Mouse (Mus musculus) heart, adult 2 months (tissue): ENCODE measurements around the gene Egr4. TPM values are rescaled to one million over a fixed set of nuclear protein-coding genes. Genes with fewer than 3 reads are reported as not detected.
A peak's percentile ranks its signal among the peaks of the same experiment; 100 is the strongest.

Experiments used
- DNase-seq, 2 experiments: peaks; one replicate each; pipeline ENCODE4 v3.0.0; 2021
- H3K27ac ChIP-seq: fragments of 200-600 bp; 2 replicates; pipeline ENCODE4 v1.8.1; 2022
- H3K27me3 ChIP-seq: fragments of 200-500 bp; 2 replicates; pipeline ENCODE4 v1.6.1; 2012; ENCODE audit warnings: mild to moderate bottlenecking, low read length, inconsistent platforms, mixed read lengths; ENCODE audit not compliant: control insufficient read depth, insufficient read depth
- H3K36me3 ChIP-seq: fragments of 200-500 bp; 2 replicates; pipeline ENCODE4 v1.6.1; 2012; ENCODE audit warnings: low read length, inconsistent platforms; ENCODE audit not compliant: control insufficient read depth, insufficient read depth
- H3K4me1 ChIP-seq: fragments of 200-500 bp; 2 replicates; pipeline ENCODE4 v1.6.1; 2011; ENCODE audit warnings: low read length; ENCODE audit not compliant: control insufficient read depth, insufficient read depth
- H3K4me3 ChIP-seq: fragments of 200-600 bp; 2 replicates; pipeline ENCODE4 v1.8.1; 2022
- H3K79me2 ChIP-seq: fragments of 200-500 bp; replicated peaks from 2 replicates; pipeline ENCODE4 v1.6.1; 2012; ENCODE audit warnings: mild to moderate bottlenecking, inconsistent platforms, low read length, moderate library complexity, mixed read lengths; ENCODE audit not compliant: control insufficient read depth, insufficient read depth
- H3K9ac ChIP-seq: fragments of 200-500 bp; 2 replicates; pipeline ENCODE4 v1.6.1; 2012; ENCODE audit warnings: low read depth, mild to moderate bottlenecking, control low read depth, inconsistent platforms, low read length, mixed read lengths
- CTCF ChIP-seq: fragments of 200-600 bp; IDR thresholded peaks from 2 replicates; pipeline ENCODE4 v1.8.1; 2022; ENCODE audit warnings: antibody characterized with exemption, mild to moderate bottlenecking, moderate library complexity
- EP300 ChIP-seq: fragments of 200-500 bp; IDR thresholded peaks from 2 replicates; pipeline ENCODE4 v1.6.1; 2011; ENCODE audit warnings: low read depth, low read length, control low read depth; ENCODE audit not compliant: insufficient read depth
- POLR2A ChIP-seq: fragments of 200-500 bp; IDR thresholded peaks from 2 replicates; pipeline ENCODE4 v1.6.1; 2011; ENCODE audit warnings: mild to moderate bottlenecking, low read depth, low read length, control low read depth; ENCODE audit not compliant: insufficient read depth
- WGBS: fragments of 180-500 bp; shearing (Covaris S2); methylation state at CpG from one replicate; pipeline ENCODE4 v1.1.7; 2018; 5-methylcytosine and 5-hydroxymethylcytosine counted together
- intact Hi-C: fragments of 180-260 bp; cut with DNase I; formaldehyde crosslinking; loops from one replicate; pipeline ENCODE4 v1.15.1; 2025
- long read RNA-seq: library from polyadenylated mRNA; stranded (forward); transcript quantifications from one replicate; pipeline ENCODE4 v2.0.0, GENCODE M21; 2021
- polyA plus RNA-seq: library from polyadenylated mRNA; depleted of rRNA; stranded (reverse); fragments of >200 nt; gene quantifications from 2 replicates; pipeline ENCODE4 v1.2.3, GENCODE M21; 2012; rRNA removed
- total RNA-seq, 2 experiments: library from RNA; stranded (reverse); gene quantifications; 2 replicates each; pipeline ENCODE4 v1.2.3; 2021

Gene Egr4
- total RNA-seq: not detected
- not detected in 2 replicates for polyA plus RNA-seq
- long read RNA-seq: 0 reads

DNA sequence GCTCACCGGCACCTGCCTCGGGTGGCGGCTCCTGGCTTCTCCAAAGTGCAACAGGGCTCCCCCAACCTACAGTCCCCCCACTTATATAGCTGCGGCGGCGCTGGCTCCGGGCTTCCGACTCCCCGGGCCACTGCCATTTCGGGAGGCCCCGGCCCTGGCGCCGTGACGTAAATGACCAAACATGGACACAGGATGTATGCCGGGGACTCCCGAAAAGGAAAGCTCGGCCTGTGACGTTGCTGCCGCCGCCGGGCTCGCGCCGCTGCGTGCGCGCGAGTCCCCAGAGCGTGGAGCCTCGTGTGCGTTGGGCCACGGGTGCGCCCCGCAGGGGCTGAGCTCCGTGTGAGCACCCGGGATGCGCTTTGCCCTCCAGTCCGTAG lies at the start of gene Egr4:
Gene Egr4 (minus strand): TSS at position 59 of the 380 bp plus-strand sequence.
- peak in 1 of 2 experiments; percentile 20 for DNase-seq
- peaks cover 25% of the 10 kb centered on the region for H3K27me3 ChIP-seq
- no peak within 1 kb of the TSS for H3K27ac ChIP-seq
- H3K36me3 ChIP-seq: no peaks in the 10 kb centered on the region
- no peaks in the 10 kb centered on the region for H3K79me2 ChIP-seq
- no peak within 1 kb of the TSS for H3K9ac ChIP-seq
- intact Hi-C loops: no loop called here
- H3K4me1 ChIP-seq: no peaks in the 10 kb centered on the region
- no peak within 1 kb of the TSS; the same call in 1 of the 2 replicates for H3K4me3 ChIP-seq
- 1% methylated on average over 38 of the region's 38 CpGs for WGBS
- TF ChIP-seq EP300: no peak
- TF ChIP-seq POLR2A: no peak
- no peak for TF ChIP-seq CTCF

DNA sequence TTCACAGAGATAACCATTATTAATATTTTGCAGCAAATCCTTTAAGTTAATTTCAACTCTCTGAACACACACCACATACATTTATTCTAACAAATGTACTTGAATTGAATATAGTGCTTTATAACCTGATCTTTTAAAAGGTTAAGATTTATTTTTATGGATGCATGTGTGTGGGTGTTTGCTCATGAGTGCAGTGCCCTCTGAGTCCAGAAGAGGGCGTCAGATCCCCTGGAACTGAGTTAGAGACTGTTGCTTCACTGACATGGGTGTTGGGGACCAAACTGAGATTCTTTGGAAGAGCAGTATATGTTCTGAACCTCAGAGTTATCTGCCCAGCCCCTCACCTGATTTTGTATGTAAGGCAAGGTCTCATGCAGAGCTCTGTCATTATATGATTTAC lies 49.0 kb upstream of the Egr4 start:
- intact Hi-C loops: no loop called here
- TF ChIP-seq CTCF: no peak
- no peak for TF ChIP-seq EP300
- TF ChIP-seq POLR2A: no peak
- H3K36me3 ChIP-seq: no peaks in the 10 kb centered on the region

DNA sequence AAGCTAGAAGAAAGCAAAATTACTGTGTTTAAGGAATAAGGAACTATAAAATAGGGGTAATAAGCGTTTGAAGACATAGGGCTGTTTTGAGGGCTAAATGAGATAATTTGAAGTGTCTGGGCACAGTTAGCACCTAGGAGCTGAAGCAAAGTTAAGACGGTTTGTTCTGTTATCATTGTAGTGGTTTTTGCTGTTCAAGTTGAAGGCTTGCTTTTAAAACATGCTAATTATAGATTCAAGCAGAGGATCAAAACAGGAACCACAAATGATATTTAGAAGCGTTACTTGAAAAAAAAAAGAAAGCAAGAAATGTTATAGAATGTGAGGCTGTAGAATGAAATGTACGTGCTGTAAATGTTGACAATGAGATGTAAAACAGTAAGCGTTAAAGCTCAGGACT lies 34.3 kb upstream of the Egr4 start:
- H3K4me1 ChIP-seq: no peaks in the 10 kb centered on the region
- H3K9ac ChIP-seq: no peak overlapping the region
- no peak overlapping the region for H3K4me3 ChIP-seq
- DNase-seq: no peak
- H3K27ac ChIP-seq: no peak overlapping the region
- H3K79me2 ChIP-seq: no peaks in the 10 kb centered on the region
- no peaks in the 10 kb centered on the region for H3K36me3 ChIP-seq
- intact Hi-C loops: no loop called here
- 64% methylated on average over 5 of the region's 5 CpGs for WGBS
- TF ChIP-seq POLR2A: no peak
- TF ChIP-seq EP300: no peak
- H3K27me3 ChIP-seq: no peaks in the 10 kb centered on the region

More for the DNA sequence above, 49.0 kb upstream of the Egr4 start:
- 17% methylated on average over 1 of the region's 1 CpGs for WGBS
- no peak for DNase-seq
- Histone ChIP-seq H3K9ac (no peak overlapping the region), H3K27me3 (no peaks in the 10 kb centered on the region; the same call in 1 of the 2 replicates), H3K27ac (no peak overlapping the region), H3K4me1 (no peaks in the 10 kb centered on the region), H3K79me2 (no peaks in the 10 kb centered on the region), H3K4me3 (no peak overlapping the region)

DNA sequence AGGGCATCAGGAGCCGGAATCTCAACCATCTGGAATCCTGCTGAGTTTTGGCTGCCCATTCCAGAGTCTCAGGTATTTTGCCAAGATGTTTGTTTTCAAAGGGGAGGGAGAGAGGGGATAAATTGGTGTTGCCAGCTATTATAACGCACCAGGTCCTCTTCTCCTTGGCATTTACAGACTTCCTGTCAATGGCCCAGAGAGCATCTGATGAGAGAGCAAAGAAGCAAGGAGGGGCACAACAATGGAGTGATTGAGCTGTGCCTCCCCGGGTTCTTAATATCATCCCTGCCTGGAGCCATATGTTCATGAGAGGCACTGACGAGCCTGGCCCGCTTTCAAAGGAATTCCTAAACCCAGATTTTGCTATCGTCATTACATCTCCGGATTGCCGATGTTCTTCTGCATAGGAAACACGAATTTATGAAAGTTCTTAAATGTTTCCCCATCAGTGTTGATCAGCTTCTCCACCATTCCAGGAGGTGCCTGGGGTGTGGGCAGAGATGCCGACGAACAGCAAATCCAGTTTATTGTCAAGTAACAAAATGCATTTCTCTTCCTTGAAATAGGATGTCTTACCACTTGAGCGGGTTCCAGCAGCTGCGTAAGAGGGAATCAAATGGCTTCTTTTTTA lies 31.0 kb upstream of the Egr4 start:
- Histone ChIP-seq H3K4me1 (no peaks in the 10 kb centered on the region), H3K4me3 (no peak overlapping the region), H3K36me3 (no peaks in the 10 kb centered on the region), H3K27ac (no peak overlapping the region), H3K27me3 (no peaks in the 10 kb centered on the region), H3K79me2 (no peaks in the 10 kb centered on the region), H3K9ac (no peak overlapping the region)
- intact Hi-C loops: no loop called here
- WGBS: 75% methylated on average over 13 of the region's 13 CpGs
- TF ChIP-seq POLR2A (no peak), CTCF (no peak), EP300 (no peak)
- DNase-seq: no peak

DNA sequence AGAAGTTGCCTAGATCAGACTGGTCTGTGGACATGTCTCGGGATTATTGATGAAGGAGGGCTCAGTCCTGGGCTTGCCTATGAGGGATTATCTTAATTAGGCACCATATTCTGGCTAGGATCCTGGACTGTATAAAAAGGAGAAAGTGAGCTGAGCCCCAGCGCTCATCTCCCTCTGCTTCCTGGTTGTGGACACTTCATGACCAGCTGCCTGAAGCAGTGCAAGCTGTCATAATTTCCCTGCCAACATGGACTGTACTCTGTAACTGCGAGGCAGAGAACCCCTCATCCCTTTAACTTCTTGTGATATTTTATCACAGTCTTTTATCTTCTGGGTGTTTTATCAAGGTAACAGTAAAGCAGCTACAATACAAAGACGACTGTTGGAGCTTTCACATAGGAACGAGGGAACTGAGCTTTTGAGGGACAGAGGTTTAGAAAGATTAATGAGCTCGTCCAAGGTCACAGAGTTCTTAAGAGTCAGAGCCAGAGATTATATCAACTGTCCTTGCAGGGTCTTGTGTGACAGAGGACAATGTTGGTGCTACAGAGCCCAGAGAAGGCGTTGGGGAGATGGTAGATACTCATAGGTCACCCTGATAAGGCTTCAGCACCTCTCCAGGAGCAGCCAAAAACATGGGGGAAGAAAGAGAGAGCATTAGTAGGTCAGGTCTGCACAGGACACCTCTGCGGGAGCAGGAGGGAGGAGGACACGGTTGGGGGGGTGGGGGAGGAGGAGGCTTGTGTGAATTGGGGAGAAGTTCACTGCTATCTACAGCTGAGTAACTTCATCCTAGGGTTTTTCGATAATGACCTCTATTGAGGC lies 30.2 kb upstream of the Egr4 start:
- Histone ChIP-seq H3K4me1 (no peaks in the 10 kb centered on the region), H3K27ac (no peak overlapping the region), H3K4me3 (no peak overlapping the region), H3K79me2 (no peaks in the 10 kb centered on the region), H3K36me3 (no peaks in the 10 kb centered on the region), H3K27me3 (no peaks in the 10 kb centered on the region), H3K9ac (no peak overlapping the region)
- WGBS: 60% methylated on average over 10 of the region's 10 CpGs
- intact Hi-C loops: no loop called here
- TF ChIP-seq EP300 (no peak), POLR2A (no peak)
- no peak for DNase-seq

DNA sequence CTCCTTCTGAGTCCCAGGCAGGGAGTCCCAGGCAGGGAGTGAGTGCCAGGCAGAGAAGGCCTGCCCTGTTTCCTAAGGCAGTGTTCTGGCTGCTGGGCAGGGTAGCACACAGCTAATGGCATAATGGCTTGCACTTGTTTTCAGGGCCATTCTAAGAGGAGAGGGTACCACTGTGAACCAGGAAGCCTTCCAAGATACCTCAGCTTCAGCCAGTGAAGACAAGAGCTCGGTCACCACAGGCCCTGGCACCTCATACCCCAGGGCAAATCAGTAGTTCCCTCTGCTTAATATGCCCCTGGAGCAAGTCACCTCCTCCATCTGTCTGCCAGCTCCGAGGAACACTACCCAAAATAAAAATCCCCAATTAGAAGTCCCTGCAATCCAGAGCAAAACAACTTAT lies 9.4 kb upstream of the Egr4 start:
- DNase-seq: no peak
- no peak overlapping the region for H3K27ac ChIP-seq
- H3K9ac ChIP-seq: no peak overlapping the region
- TF ChIP-seq POLR2A (no peak), CTCF (no peak), EP300 (no peak)
- H3K36me3 ChIP-seq: no peaks in the 10 kb centered on the region
- intact Hi-C loops: no loop called here
- H3K79me2 ChIP-seq: no peaks in the 10 kb centered on the region
- H3K4me1 ChIP-seq: no peaks in the 10 kb centered on the region
- H3K27me3 ChIP-seq: no peaks in the 10 kb centered on the region
- H3K4me3 ChIP-seq: no peak overlapping the region
- 61% methylated on average over 2 of the region's 2 CpGs for WGBS
